Mouse (Mus musculus) testis, adult 2 months (tissue): ENCODE data around the gene Pi4kb.
"Not testable (repeated sequence)": the region's sequence is repeated elsewhere in the genome, so short reads cannot be mapped to it uniquely, and the experiment has no call there.

Experiments
- CTCF ChIP-seq: fragments of 200-500 bp; IDR thresholded peaks from 2 replicates; pipeline ENCODE4 v1.5.1; 2012; ENCODE audit warnings: low read depth, mild to moderate bottlenecking, inconsistent platforms, low read length, moderate library complexity; ENCODE audit not compliant: control insufficient read depth, insufficient read depth, insufficient replicate concordance
- POLR2A ChIP-seq: fragments of 200-500 bp; IDR thresholded peaks from 2 replicates; pipeline ENCODE4 v1.6.1; 2012; ENCODE audit warnings: low read depth, mild to moderate bottlenecking, inconsistent platforms, low read length, moderate library complexity; ENCODE audit not compliant: control insufficient read depth

- TF ChIP-seq POLR2A, CTCF: not testable (repeated sequence)
Measured at GRCm38 (mm10) chr3:94942211-94942967, 32.1 kb upstream of the Pi4kb start.
